Mouse (Mus musculus): ENCODE measurements at regions not wholly inside any gene's neighbourhood (a gene's known extent, or its start where the extent isn't known, plus 50 kb on each side); places are given as distances from the start of the nearest gene placed in this dataset.
"Not testable (repeated sequence)": the region's sequence is repeated elsewhere in the genome, so short reads cannot be mapped to it uniquely, and the experiment has no call there.

DNA sequence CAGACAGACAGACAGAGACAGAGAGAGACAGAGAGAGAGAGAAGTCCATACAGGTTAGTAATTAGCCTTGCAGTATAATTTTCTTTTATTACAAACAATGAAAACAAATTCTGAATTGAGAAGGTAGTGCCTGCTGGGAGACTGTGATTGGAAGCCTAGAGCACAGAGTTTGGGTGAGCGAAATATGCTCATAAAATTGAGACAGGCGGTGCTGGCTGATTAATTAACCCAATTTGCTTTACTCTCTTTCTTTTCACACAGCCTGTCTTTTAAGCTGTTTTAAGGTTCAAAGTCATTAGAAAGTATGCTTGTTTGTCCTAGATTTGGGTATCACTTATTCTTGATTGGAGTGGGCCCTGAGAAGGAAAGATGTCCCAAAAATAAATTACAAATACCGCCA lies 816.1 kb downstream of the Car8 start:
- DNase-seq (ENCODE audit: low spot score in 2 of 2): no peak

DNA sequence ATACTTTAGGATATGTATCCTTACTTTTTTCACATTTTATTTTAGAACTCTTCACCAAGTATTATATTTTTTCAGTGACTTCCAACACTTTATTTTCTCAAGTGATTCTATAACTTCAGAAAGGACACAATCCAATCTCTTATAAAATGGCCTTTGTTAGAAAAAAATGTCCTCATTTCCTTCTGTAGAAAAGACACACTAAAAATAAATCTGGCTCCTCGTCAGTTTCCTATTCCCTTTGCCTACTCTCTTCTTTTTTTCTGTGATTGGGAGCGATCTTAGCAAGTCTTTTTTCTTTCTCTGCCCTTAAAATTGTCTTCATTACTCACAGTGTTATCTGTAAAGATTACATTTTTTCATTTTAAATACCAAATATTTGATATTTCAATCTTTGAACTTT lies 824.5 kb downstream of the Car8 start:
- DNase-seq (ENCODE audit: low spot score in 2 of 2): no peak

DNA sequence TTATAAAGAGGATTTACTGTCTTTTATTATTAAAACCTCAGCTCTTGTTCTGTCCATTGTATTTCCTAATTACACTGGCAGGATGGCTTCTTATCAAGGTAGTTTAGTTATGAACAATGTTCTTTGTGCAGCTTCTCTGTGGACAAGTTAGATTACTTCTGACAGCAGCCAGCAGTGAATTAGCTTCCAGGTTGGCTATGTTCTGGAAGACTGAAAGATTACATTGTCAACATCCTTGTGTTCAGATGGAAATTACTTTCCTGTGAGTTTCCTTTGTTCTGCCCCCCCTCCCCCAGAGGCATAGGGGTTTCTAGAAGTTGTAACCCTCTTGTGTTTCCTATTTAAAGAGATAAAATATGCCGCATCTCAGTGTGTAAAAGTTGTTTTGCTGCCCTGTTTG lies 846.1 kb downstream of the Car8 start:
- no peak for DNase-seq (ENCODE audit: low spot score in 2 of 2)

- no peak for DNase-seq (ENCODE audit: low spot score in 2 of 2)
Observed at GRCm38 (mm10) chr4:7391596-7391995, 847.2 kb downstream of the Car8 start.

GRCm38 (mm10) chr4:7385069-7385468 lies 853.8 kb downstream of the Car8 start:
- DNase-seq (ENCODE audit: low spot score in 2 of 2): no peak

DNA sequence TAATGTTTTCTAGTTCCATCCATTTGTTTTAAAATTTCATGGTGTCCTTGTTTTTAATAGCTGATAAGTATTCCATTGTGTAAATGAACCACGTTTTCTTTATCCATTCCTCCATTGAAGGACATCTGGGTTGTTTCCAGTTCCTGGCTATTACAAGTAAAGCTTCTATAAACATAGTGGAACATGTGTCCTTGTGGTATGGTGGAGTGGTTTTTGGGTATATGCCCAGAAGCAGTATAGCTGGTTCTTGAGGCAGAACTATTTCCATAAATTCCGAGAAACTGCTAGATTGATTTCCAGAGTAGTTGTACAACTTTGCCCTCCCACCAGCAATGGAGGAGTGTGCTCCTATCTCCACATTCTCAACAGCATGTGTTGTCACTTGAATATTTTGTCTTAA lies 858.8 kb downstream of the Car8 start:
- DNase-seq (ENCODE audit: low spot score in 2 of 2): no peak

DNA sequence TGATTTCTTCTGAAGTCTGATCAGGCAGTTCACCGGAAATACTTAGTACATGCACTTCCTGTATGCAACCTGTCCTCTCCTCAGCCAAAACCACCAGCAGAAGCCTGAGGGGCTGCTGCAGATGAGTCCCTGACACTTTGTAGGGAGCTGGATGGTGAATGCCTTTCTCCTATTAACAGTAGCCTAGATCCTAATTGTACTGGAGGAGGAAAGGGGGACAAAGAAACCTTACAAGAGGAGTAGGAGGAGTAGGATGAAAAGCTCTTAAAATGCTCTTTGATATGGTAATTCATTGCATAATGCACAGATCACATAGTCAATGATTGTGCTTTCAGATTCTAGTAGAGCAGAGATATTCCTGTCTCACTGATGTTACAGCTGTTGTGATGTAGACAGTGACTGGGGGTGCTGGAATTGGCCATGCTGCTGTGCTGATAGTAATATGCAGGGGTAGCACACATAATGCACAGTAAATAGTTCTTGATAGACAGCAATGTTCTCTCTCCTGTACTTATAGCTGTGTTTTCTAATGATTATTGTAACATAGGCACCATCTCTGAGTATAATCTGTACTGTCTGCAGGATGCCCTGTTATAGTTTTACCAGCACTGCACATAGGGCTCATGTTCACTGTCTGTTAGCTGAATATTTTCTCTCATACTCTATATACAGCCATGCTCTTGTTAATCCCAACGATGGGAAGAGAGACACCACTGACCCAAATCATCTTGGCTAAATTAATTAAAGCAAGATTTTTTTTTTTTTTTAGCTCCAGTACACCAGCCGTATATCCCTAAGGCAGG lies 874.4 kb downstream of the Car8 start:
- peak in 1 of 2 experiments; percentile 6 for DNase-seq (ENCODE audit: low spot score in 2 of 2)

- no peak for DNase-seq (ENCODE audit: low spot score in 2 of 2)
Observed at GRCm38 (mm10) chr4:7363508-7363907, 875.3 kb downstream of the Car8 start.

DNA sequence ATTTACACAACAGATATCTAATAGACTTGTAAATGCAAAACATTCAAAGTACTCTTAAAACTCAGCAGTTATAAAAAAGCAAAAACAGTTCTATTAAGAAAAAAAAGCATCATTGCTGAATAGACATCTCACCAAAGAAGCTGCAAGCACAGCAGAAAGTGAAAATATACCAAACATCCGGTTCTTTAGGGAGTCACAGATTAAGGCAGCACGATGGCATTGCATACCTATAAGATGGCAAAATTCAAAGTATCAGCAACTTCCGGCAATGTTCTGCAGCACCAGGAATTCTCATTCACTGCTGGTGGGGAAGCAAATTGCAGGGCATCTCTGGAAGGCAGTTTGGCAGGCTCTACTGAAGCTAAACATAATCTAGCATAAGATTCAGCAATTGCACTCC lies 882.6 kb downstream of the Car8 start:
- DNase-seq (ENCODE audit: low spot score in 2 of 2): no peak

- no peak for DNase-seq (ENCODE audit: low spot score in 2 of 2)
Observed at GRCm38 (mm10) chr4:7347317-7347716, 891.5 kb downstream of the Car8 start.

DNA sequence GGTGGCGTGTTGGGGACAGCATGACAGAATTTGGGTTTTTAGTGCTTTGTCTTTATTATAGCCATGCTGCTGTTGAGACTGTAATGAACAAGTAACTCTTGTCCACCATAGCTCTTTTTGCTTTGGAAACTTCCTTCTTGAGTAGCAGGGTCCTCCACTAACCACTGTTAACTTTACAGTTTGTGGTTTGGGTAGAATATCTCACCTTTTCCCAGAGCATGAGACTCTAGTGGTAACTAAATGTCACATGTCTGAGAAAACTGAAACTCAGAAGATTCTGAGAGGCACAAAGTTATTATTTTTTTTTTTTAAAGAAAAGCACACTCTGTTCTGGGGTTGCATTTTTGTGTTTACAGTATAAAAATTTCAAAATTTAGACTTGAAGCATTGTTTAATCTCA lies 897.7 kb downstream of the Car8 start:
- DNase-seq (ENCODE audit: low spot score in 2 of 2): no peak

DNA sequence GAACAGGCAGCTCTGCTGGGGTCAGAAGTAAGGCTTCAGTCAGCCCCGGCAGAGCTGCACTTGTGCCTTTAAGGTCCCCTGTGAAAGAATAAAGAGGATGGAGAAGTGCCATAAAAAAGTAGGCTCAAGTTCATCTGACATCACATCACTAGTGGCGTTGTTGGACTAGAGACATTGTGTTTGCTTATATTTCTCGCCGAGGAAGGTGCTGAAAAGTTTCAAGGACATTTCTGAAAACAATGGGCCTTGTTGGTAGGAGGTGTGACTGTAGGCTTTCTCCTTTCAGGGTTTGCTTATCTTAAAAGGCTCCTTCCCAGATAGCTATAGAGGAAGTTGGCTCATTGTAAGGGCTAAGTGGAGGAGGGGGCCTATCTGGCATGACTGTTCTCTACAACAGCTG lies 924.6 kb downstream of the Car8 start:
- no peak for DNase-seq (ENCODE audit: low spot score in 2 of 2)

DNA sequence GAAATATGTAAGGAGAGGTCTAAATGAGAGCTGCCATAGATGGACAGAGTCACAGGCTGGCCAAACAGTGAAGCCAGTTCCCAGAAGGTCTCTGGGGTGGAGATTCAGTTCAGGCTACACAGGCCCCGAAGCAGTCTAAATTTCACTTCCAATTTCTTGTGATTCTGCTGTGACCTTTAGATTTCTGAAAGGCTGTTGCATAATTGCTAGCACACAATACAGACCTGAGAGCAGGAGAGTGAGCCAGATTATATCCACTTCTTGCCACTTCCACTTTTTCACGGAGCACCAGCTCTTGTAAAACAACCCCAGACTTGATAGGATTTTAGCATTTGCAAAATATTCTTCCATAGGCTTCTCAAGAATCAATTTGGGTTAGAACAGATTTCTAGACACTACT lies 925.6 kb downstream of the Car8 start:
- no peak for DNase-seq (ENCODE audit: low spot score in 2 of 2)

- no peak for DNase-seq (ENCODE audit: low spot score in 2 of 2)
Observed at GRCm38 (mm10) chr4:7312160-7312559, 926.7 kb downstream of the Car8 start.

- no peak for DNase-seq (ENCODE audit: low spot score in 2 of 2)
Observed at GRCm38 (mm10) chr4:7269047-7269446, 969.8 kb downstream of the Car8 start.

DNA sequence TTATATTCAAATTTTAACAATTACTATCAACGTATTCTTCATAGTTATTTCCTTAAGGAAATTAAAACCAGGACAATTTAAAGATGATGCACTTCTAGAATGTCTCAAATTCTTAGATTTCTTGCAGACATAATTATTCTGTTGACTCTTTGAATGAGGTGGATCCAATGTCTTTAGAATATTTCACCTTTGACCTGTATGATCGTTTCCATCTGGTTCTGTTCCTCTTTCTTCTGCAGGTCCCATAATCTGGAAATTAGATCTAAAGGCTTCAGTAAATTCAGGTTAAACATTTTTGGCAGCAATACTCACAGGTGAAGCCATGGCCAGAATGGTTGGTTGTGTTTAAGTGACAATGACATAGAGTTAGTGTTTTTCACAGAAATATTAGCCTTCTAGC lies 982.4 kb downstream of the Car8 start:
- DNase-seq (ENCODE audit: low spot score in 2 of 2): no peak

GRCm38 (mm10) chr4:7253616-7254015 lies 985.2 kb downstream of the Car8 start:
- no peak for DNase-seq (ENCODE audit: low spot score in 2 of 2)

- no peak for DNase-seq (ENCODE audit: low spot score in 2 of 2)
Observed at GRCm38 (mm10) chr4:7251641-7252040, 987.2 kb downstream of the Car8 start.

DNA sequence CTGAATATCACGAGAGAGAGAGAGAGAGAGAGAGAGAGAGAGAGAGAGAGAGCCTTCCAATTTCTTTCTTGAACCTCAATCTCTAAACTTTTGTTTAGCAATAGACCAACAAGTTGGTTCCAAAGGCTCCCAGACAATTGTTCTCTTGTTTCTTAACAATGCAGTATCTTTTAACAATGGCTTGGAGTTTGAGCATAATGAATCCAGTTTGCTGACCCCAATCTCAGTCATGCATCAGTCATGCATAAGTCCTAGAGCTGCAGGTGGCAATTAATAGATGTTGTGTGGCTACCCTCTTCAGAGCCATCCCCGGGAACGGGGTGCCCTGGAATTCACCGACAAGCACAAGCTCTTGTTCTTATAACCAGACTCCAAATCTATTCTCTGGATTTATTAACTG lies 991.0 kb downstream of the Car8 start:
- DNase-seq (ENCODE audit: low spot score in 2 of 2): no peak

DNA sequence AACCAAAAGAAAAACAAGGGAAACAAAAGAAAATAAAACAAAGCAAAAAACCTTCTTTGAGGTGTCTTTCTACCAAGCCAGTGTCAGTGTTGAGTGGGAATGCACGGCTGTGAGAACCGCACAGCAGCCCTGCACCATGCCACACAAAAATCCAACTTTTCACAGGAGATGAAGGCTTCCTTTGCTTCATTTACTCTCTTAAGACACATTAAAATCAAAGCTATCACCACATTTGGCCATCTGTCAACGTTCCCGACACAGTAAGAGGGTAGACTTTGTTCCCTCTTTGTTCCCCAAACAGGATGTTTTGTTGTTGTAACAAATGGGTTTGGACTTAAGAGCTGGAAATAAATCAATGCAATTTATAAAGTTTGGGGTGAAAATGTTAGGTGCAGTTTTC lies 991.6 kb downstream of the Car8 start:
- DNase-seq (ENCODE audit: low spot score in 2 of 2): no peak

DNA sequence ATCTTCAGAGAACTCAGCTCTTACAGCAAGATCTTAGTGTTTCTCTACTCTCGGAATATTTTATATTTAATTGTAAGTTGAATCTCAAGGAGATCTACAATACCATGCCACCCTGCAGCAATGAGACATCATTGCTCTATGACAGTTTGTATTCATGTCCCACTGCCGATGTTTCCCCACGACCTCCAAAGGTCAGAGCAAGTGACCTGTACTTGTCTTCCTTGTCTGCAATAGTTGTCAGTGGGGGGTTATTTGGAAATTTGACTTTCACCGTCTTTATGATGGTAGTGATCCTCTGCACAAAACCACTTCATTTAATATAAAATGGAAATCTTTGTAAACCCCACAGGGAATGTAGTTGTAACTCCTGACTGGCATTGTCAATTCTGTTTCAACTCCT lies 992.0 kb downstream of the Car8 start:
- no peak for DNase-seq (ENCODE audit: low spot score in 2 of 2)

GRCm38 (mm10) chr4:7245653-7246052 lies 993.2 kb downstream of the Car8 start:
- DNase-seq (ENCODE audit: low spot score in 2 of 2): peak; percentile 5 to 7

- no peak for DNase-seq (ENCODE audit: low spot score in 2 of 2)
Observed at GRCm38 (mm10) chr4:7237848-7238247, 1001.0 kb downstream of the Car8 start.

DNA sequence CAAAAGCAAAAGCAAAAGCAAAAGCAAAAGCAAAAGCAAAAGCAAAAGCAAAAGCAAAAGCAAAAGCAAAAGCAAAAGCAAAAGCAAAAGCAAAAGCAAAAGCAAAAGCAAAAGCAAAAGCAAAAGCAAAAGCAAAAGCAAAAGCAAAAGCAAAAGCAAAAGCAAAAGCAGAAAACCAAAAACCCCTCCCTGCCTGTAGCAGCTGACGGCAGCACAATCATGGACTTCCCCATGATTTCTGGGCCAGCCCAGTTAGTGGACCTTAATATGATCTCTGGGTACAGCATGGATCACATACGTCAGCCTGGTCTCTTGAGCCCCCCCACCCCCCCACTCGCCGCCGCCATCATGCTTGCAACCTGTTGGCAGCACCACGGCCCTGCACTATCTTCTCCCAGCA lies 1004.3 kb downstream of the Car8 start:
- DNase-seq (ENCODE audit: low spot score in 2 of 2): not testable (repeated sequence)

All from spleen, postnatal 36 days (tissue).